Mouse (Mus musculus) right cerebral cortex, postnatal 25 days (tissue): ENCODE data around the gene B4galt4.
A peak's percentile ranks its signal among the peaks of the same experiment; 100 is the strongest.

Experiments
- DNase-seq: peaks from one replicate; pipeline ENCODE4 v3.0.0; 2022

Gene B4galt4

GRCm38 (mm10) chr16:38729610-38730288 is 12.3 kb upstream of the B4galt4 start:
- DNase-seq = no peak

GRCm38 (mm10) chr16:38730921-38731320 is 11.1 kb upstream of the B4galt4 start:
- DNase-seq = no peak

GRCm38 (mm10) chr16:38741204-38741903 is 710 bp upstream of the B4galt4 start:
- DNase-seq = no peak

- DNase-seq = peak; percentile 62
These were observed 631 bp downstream of the B4galt4 start for GRCm38 (mm10) chr16:38742659-38743131.

- no peak for DNase-seq
These were observed 2.0 kb downstream of the B4galt4 start for GRCm38 (mm10) chr16:38743941-38744673.

GRCm38 (mm10) chr16:38750803-38751202 is 8.7 kb downstream of the B4galt4 start:
- no peak for DNase-seq

GRCm38 (mm10) chr16:38753631-38754030 is 11.6 kb downstream of the B4galt4 start:
- DNase-seq = no peak

- DNase-seq = no peak
These were observed 13.6 kb downstream of the B4galt4 start for GRCm38 (mm10) chr16:38755452-38756176.

GRCm38 (mm10) chr16:38756177-38756503 is 14.1 kb downstream of the B4galt4 start:
- no peak for DNase-seq

GRCm38 (mm10) chr16:38756572-38756971 is 14.5 kb downstream of the B4galt4 start:
- DNase-seq = no peak

- DNase-seq = no peak
These were observed 15.6 kb downstream of the B4galt4 start for GRCm38 (mm10) chr16:38757626-38758025.

GRCm38 (mm10) chr16:38758104-38758861 is 16.2 kb downstream of the B4galt4 start:
- no peak for DNase-seq

GRCm38 (mm10) chr16:38760239-38760638 is 18.2 kb downstream of the B4galt4 start:
- no peak for DNase-seq

- no peak for DNase-seq
These were observed 18.8 kb downstream of the B4galt4 start for GRCm38 (mm10) chr16:38760834-38761375.

- DNase-seq = no peak
These were observed 19.9 kb downstream of the B4galt4 start for GRCm38 (mm10) chr16:38761972-38762371.

GRCm38 (mm10) chr16:38762401-38762800 is 20.3 kb downstream of the B4galt4 start:
- no peak for DNase-seq

- no peak for DNase-seq
These were observed 21.4 kb downstream of the B4galt4 start for GRCm38 (mm10) chr16:38763508-38763907.

- DNase-seq = no peak
These were observed 24.6 kb downstream of the B4galt4 start for GRCm38 (mm10) chr16:38766671-38767070.

- DNase-seq = no peak
These were observed 25.7 kb downstream of the B4galt4 start for GRCm38 (mm10) chr16:38767761-38768160.

- DNase-seq = no peak
These were observed 26.3 kb downstream of the B4galt4 start for GRCm38 (mm10) chr16:38768386-38768785.

GRCm38 (mm10) chr16:38769529-38769928 is 27.5 kb downstream of the B4galt4 start:
- no peak for DNase-seq

GRCm38 (mm10) chr16:38771145-38771544 is 29.1 kb downstream of the B4galt4 start:
- DNase-seq = no peak
